Mouse (Mus musculus) embryonic facial prominence, embryonic 12.5 days (tissue): ENCODE measurements around the gene Uqcrc1. TPM values are rescaled to one million over a fixed set of nuclear protein-coding genes. Genes with fewer than 3 reads are reported as not detected.

ENCODE experiments used
- ATAC-seq: fragments of 200-750 bp; cut with Nextera tagmentation; 2 replicates; pipeline ENCODE4 v1.8.0; 2017; ENCODE audit not compliant: insufficient number of reproducible peaks, insufficient read depth, low FRiP score, low TSS enrichment
- H3K27ac ChIP-seq: fragments of 300-500 bp; sonication (generic); 2 replicates; pipeline ENCODE4 v1.5.1; 2016; ENCODE audit warnings: mild to moderate bottlenecking
- H3K27me3 ChIP-seq: fragments of 300-500 bp; sonication (generic); 2 replicates; pipeline ENCODE4 v1.6.1; 2016; ENCODE audit warnings: mild to moderate bottlenecking, moderate library complexity
- H3K36me3 ChIP-seq: fragments of 300-500 bp; sonication (generic); 2 replicates; pipeline ENCODE4 v1.6.1; 2016; ENCODE audit warnings: mild to moderate bottlenecking
- H3K4me1 ChIP-seq: fragments of 300-500 bp; sonication (generic); 2 replicates; pipeline ENCODE4 v1.6.1; 2016
- H3K4me2 ChIP-seq: fragments of 300-500 bp; sonication (generic); replicated peaks from 2 replicates; pipeline ENCODE4 v1.6.1; 2016; ENCODE audit warnings: mild to moderate bottlenecking, moderate library complexity
- H3K4me3 ChIP-seq: fragments of 300-500 bp; sonication (generic); 2 replicates; pipeline ENCODE4 v1.5.1; 2016; ENCODE audit warnings: mild to moderate bottlenecking
- H3K9ac ChIP-seq: fragments of 300-500 bp; sonication (generic); 2 replicates; pipeline ENCODE4 v1.6.1; 2016; ENCODE audit warnings: mild to moderate bottlenecking, moderate library complexity
- H3K9me3 ChIP-seq: fragments of 300-500 bp; sonication (generic); 2 replicates; pipeline ENCODE4 v1.6.1; 2016; ENCODE audit warnings: mild to moderate bottlenecking, moderate library complexity
- WGBS: fragments of 180-500 bp; shearing (Covaris S2); methylation state at CpG from one replicate; pipeline ENCODE4 v1.1.7; 2016; 5-methylcytosine and 5-hydroxymethylcytosine counted together
- polyA plus RNA-seq: library from polyadenylated mRNA; unstranded; fragments of >200 nt; fragmentation: Nextera tagmentation; extraction: Ambion mirVana; gene quantifications from 2 replicates; pipeline ENCODE4 v1.2.1, GENCODE M21; 2016

Uqcrc1 gene
- polyA plus RNA-seq, 1 experiment from 2014 or later = 426 TPM

GRCm38 (mm10) chr9:108987704-108988350, 51.4 kb downstream of the Uqcrc1 start:
- Histone ChIP-seq H3K36me3 (no peaks in the 10 kb centered on the region), H3K4me1 (peaks cover 14% of the 10 kb centered on the region), H3K9ac (no peak overlapping the region), H3K4me3 (peak overlapping the region; percentile 8; the same call in 1 of the 2 replicates), H3K4me2 (peak overlapping the region; percentile 41), H3K9me3 (no peaks in the 10 kb centered on the region), H3K27ac (0 out of 2 replicates have a peak overlapping the region, but pooled peaks have one; percentile 41), H3K27me3 (no peaks in the 10 kb centered on the region)
- ATAC-seq = no peak
- 21% methylated on average over 15 of the region's 15 CpGs for WGBS

- 79% methylated on average over 4 of the region's 4 CpGs for WGBS
- Histone ChIP-seq H3K9ac (no peak overlapping the region), H3K36me3 (no peaks in the 10 kb centered on the region), H3K4me1 (peaks cover 18% of the 10 kb centered on the region), H3K27me3 (no peaks in the 10 kb centered on the region), H3K27ac (peak overlapping the region; percentile 84; the same call in 1 of the 2 replicates), H3K9me3 (no peaks in the 10 kb centered on the region), H3K4me3 (no peak overlapping the region), H3K4me2 (no peak overlapping the region)
- no peak for ATAC-seq
Measured at GRCm38 (mm10) chr9:108989802-108990461, 53.5 kb downstream of the Uqcrc1 start.

DNA sequence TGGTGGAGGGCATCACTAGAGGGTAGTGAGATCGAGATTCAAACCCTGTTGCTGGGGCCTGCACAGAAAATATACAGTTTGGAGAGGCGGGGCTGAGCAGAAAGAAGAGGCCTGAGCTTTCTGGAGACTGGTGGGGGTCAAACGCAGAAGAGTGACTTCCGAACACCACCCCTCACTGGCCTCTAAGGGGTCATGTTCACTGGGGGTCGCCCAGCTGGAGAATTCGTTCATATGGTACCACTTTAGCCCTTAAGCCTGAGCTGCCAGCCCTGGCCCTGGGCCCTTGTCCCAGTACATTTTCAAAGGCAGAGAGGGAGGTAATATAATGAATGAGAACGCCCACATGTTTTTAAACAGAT, 54.0 kb downstream of the Uqcrc1 start:
- ATAC-seq = no peak
- no peaks in the 10 kb centered on the region for H3K36me3 ChIP-seq
- WGBS = 32% methylated on average over 7 of the region's 7 CpGs
- H3K4me3 ChIP-seq = no peak overlapping the region
- no peaks in the 10 kb centered on the region for H3K27me3 ChIP-seq
- H3K9me3 ChIP-seq = no peaks in the 10 kb centered on the region
- H3K4me1 ChIP-seq = peaks cover 19% of the 10 kb centered on the region
- no peak overlapping the region for H3K4me2 ChIP-seq
- no peak overlapping the region for H3K9ac ChIP-seq
- peak overlapping the region; percentile 84; the same call in 1 of the 2 replicates for H3K27ac ChIP-seq

DNA sequence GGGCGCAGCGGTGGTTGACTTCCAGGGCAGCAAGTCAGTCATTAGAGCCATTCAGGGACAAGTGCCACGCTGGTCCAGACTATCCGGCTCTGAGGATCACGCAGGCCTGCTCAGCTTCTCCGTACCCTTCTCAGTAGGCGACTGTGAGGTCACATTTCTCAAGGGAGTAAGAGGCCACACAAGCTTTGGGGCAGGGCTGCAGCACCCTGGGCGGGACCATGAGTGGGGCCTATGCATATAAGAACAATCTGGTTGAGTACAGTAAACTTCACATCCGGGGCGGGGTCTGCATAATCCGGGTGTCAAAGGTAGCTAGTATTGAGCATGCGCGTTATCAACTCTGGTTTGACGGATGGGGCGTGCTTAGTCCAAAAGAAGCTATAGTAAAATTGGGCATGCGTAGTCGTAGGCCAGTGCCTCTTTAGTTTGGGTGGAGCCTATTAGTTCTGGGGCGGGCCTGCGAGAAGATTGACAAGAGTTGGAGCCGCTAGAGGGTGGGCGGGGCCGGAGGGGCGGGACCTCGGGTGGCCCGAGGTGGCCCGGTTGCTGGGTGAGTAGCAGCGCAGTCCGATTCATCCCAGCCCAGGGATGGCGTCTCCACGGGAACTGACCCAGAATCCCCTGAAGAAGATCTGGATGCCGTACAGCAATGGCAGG, 55.1 kb downstream of the Uqcrc1 start, which contains the start of gene Pfkfb4:
Pfkfb4 (plus strand) TSS at position 351 of the 657 bp plus-strand sequence.
- peaks cover 23% of the 10 kb centered on the region for H3K4me1 ChIP-seq
- peak within 1 kb of the TSS; percentile 64 for H3K4me2 ChIP-seq
- no peaks in the 10 kb centered on the region for H3K27me3 ChIP-seq
- H3K9me3 ChIP-seq = no peaks in the 10 kb centered on the region
- peak within 1 kb of the TSS; percentile 64 for H3K4me3 ChIP-seq
- H3K27ac ChIP-seq = peak within 1 kb of the TSS; percentile 84
- peak; percentile 93 for ATAC-seq
- peak within 1 kb of the TSS; percentile 60 for H3K9ac ChIP-seq
- no peaks in the 10 kb centered on the region for H3K36me3 ChIP-seq
- WGBS = 1% methylated on average over 31 of the region's 31 CpGs

- H3K27ac ChIP-seq = no peak overlapping the region; the same call in 1 of the 2 replicates
- H3K4me3 ChIP-seq = peak overlapping the region; percentile 64
- H3K27me3 ChIP-seq = no peaks in the 10 kb centered on the region
- H3K36me3 ChIP-seq = no peaks in the 10 kb centered on the region
- no peak; the same call in none of the 2 replicates for ATAC-seq
- WGBS = 10% methylated on average over 18 of the region's 18 CpGs
- H3K4me1 ChIP-seq = peaks cover 23% of the 10 kb centered on the region
- peak overlapping the region; percentile 60 for H3K9ac ChIP-seq
- peak overlapping the region; percentile 64 for H3K4me2 ChIP-seq
- no peaks in the 10 kb centered on the region for H3K9me3 ChIP-seq
Measured at GRCm38 (mm10) chr9:108992085-108992469, 55.6 kb downstream of the Uqcrc1 start.

- WGBS = 82% methylated on average over 9 of the region's 9 CpGs
- Histone ChIP-seq H3K27me3 (no peaks in the 10 kb centered on the region), H3K9me3 (no peaks in the 10 kb centered on the region), H3K4me2 (peak overlapping the region; percentile 64), H3K27ac (no peak overlapping the region), H3K4me1 (peaks cover 23% of the 10 kb centered on the region), H3K36me3 (no peaks in the 10 kb centered on the region), H3K4me3 (peak overlapping the region; percentile 64), H3K9ac (no peak overlapping the region)
- no peak for ATAC-seq
Measured at GRCm38 (mm10) chr9:108992620-108993361, 56.4 kb downstream of the Uqcrc1 start.

DNA sequence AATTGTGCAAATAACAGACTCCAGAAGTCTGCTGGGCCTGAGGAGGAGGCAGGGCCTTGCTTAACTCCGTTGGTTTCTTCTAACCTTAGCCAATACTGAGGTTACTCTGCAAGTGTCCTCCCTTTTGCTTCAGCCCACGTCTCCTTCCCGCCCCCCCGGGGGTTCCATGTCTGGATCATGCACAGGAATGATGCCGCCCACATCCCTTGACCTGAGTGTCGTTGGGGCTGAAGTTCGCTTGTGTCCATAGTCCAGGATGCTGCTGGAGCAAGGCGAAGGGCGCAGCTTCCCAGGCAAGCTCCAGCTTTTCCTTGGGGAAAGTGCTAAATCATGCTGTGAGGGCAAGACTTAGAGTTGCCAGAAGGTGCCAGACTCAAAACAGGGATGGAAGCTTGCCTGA, 60.0 kb downstream of the Uqcrc1 start:
- Histone ChIP-seq H3K27ac (no peak overlapping the region), H3K4me1 (peaks cover 16% of the 10 kb centered on the region), H3K36me3 (no peaks in the 10 kb centered on the region), H3K9me3 (no peaks in the 10 kb centered on the region), H3K4me3 (no peak overlapping the region), H3K9ac (no peak overlapping the region), H3K27me3 (no peaks in the 10 kb centered on the region), H3K4me2 (no peak overlapping the region)
- WGBS = 84% methylated on average over 9 of the region's 9 CpGs
- no peak for ATAC-seq

DNA sequence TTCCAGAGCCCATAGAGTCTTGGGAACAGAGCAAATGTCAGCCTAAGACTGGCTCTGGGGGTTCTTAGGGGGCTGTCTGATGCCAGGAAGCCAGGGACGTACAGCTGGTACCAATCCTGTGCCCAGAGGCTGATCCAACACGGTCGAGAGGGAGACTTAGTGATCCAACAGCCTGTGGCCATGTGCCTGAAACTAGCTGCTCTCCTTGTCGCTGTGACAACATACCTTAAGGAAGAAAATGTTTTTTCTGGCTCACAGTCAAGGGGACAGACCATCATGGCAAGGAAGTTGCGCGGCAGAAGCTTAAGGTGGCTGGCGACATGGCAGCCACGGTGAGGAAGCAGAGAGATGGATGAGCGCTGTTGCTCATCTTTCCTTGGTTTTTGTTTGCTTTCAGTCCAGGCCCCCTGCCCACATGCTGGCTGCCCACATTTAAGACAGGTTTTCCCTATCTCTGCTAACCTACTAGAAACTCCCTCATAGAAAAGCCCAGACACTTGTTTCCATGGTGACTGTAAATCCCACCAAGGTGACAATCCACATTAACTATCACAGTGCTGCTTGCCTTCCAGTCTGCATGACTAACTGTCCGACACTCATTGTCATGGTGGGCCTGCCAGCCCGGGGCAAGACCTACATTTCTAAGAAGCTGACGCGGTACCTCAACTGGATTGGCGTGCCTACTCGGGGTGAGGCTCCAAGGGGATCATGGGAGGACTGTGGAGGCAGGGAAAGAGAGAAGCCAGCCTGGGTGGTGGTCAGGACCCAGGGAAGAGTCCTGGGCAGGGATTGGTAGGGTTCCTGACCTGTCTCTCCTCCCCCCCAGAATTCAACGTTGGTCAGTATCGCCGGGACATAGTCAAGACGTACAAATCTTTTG, 62.1 kb downstream of the Uqcrc1 start:
- H3K36me3 ChIP-seq = peaks cover 5% of the 10 kb centered on the region; the same call in 1 of the 2 replicates
- ATAC-seq = no peak
- H3K9ac ChIP-seq = no peak overlapping the region
- no peaks in the 10 kb centered on the region for H3K9me3 ChIP-seq
- no peaks in the 10 kb centered on the region for H3K27me3 ChIP-seq
- H3K4me3 ChIP-seq = no peak overlapping the region
- no peak overlapping the region for H3K27ac ChIP-seq
- no peak overlapping the region for H3K4me2 ChIP-seq
- 82% methylated on average over 19 of the region's 19 CpGs for WGBS
- H3K4me1 ChIP-seq = 0 out of 2 replicates have a peak, but pooled peaks cover 5% of the 10 kb centered on the region

DNA sequence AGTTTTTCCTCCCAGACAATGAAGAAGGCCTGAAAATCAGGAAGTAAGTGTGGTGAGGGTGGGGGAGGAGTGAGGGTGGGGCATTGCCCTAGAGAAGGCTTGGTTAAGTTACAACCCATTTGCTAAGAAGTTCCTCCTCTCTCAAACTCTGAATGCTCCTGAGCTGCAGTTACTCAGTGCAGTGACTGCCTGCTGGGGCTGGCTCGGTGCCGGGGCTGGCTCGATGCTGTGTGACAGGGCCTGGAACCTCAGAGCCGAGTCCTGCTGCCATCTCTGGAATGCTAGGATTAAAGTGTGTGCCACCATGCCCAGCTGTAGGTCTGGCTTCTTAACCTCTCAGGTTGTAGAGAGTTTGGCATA, 62.7 kb downstream of the Uqcrc1 start:
- no peak overlapping the region for H3K27ac ChIP-seq
- H3K9me3 ChIP-seq = no peaks in the 10 kb centered on the region
- no peaks in the 10 kb centered on the region for H3K27me3 ChIP-seq
- H3K4me3 ChIP-seq = no peak overlapping the region
- no peak for ATAC-seq
- no peak overlapping the region for H3K9ac ChIP-seq
- H3K4me1 ChIP-seq = 0 out of 2 replicates have a peak, but pooled peaks cover 5% of the 10 kb centered on the region
- peaks cover 5% of the 10 kb centered on the region; the same call in 1 of the 2 replicates for H3K36me3 ChIP-seq
- H3K4me2 ChIP-seq = no peak overlapping the region
- 81% methylated on average over 4 of the region's 4 CpGs for WGBS
